Mouse (Mus musculus): ENCODE results near the gene Fabp6.

- no peak for TF ChIP-seq HCFC1 (IDR thresholded peaks at IDR 0.05; ENCODE audit: borderline replicate concordance, insufficient read depth, low read length)
- TF ChIP-seq ZC3H11A (IDR thresholded peaks at IDR 0.05; ENCODE audit: borderline replicate concordance, low read depth, low read length): no peak
- no peak for TF ChIP-seq MAFK (IDR thresholded peaks at IDR 0.05; ENCODE audit: insufficient read depth, low read depth, low read length)
Measured at GRCm38 (mm10) chr11:43548657-43549435, 52.5 kb downstream of the Fabp6 start.

Data from ES-E14 (cell line).